Mouse (Mus musculus) limb, embryonic 13.5 days (tissue): Measurements from ENCODE around the gene Gdf15. TPM values are rescaled to one million over a fixed set of nuclear protein-coding genes. Genes with fewer than 3 reads are reported as not detected.

Experiments
- ATAC-seq: fragments of 200-750 bp; cut with Nextera tagmentation; 2 replicates; pipeline ENCODE4 v1.8.0; 2017; ENCODE audit warnings: low read depth, moderate number of reproducible peaks, moderate TSS enrichment; ENCODE audit not compliant: low FRiP score
- H3K27ac ChIP-seq: fragments of 300-500 bp; sonication (generic); 2 replicates; pipeline ENCODE4 v1.5.1; 2015; ENCODE audit warnings: inconsistent platforms, mild to moderate bottlenecking, moderate library complexity
- H3K27me3 ChIP-seq: fragments of 300-500 bp; sonication (generic); 2 replicates; pipeline ENCODE4 v1.6.1; 2015; ENCODE audit warnings: mild to moderate bottlenecking, inconsistent platforms
- H3K36me3 ChIP-seq: fragments of 300-500 bp; sonication (generic); 2 replicates; pipeline ENCODE4 v1.6.1; 2015; ENCODE audit warnings: inconsistent platforms, mild to moderate bottlenecking, moderate library complexity
- H3K4me1 ChIP-seq: fragments of 300-500 bp; sonication (generic); 2 replicates; pipeline ENCODE4 v1.6.1; 2015; ENCODE audit warnings: inconsistent platforms
- H3K4me2 ChIP-seq: fragments of 300-500 bp; sonication (generic); replicated peaks from 2 replicates; pipeline ENCODE4 v1.6.1; 2015; ENCODE audit warnings: inconsistent platforms, mild to moderate bottlenecking, moderate library complexity
- H3K4me3 ChIP-seq: fragments of 300-500 bp; sonication (generic); 2 replicates; pipeline ENCODE4 v1.5.1; 2015; ENCODE audit warnings: moderate library complexity, mild to moderate bottlenecking, inconsistent platforms
- H3K9ac ChIP-seq: fragments of 300-500 bp; sonication (generic); 2 replicates; pipeline ENCODE4 v1.6.1; 2015; ENCODE audit warnings: mild to moderate bottlenecking, inconsistent platforms
- H3K9me3 ChIP-seq: fragments of 300-500 bp; sonication (generic); 2 replicates; pipeline ENCODE4 v1.6.1; 2016; ENCODE audit warnings: inconsistent platforms
- WGBS: fragments of 180-500 bp; shearing (Covaris S2); methylation state at CpG from one replicate; pipeline ENCODE4 v1.1.7; 2015; 5-methylcytosine and 5-hydroxymethylcytosine counted together
- polyA plus RNA-seq: library from polyadenylated mRNA; unstranded; fragments of >200 nt; fragmentation: Nextera tagmentation; extraction: Ambion mirVana; gene quantifications from 2 replicates; pipeline ENCODE4 v1.2.1, GENCODE M21; 2015

Gdf15 gene
- polyA plus RNA-seq, 1 experiment from 2014 or later = not detected

GRCm38 (mm10) chr8:70599507-70600290, 32.6 kb downstream of the Gdf15 start:
- 78% methylated on average over 12 of the region's 12 CpGs for WGBS
- Histone ChIP-seq H3K4me2 (no peak overlapping the region), H3K4me3 (no peak overlapping the region), H3K4me1 (peaks cover 67% of the 10 kb centered on the region), H3K36me3 (peaks cover 49% of the 10 kb centered on the region), H3K27ac (peak overlapping the region; percentile 64; the same call in 1 of the 2 replicates), H3K9me3 (peaks cover 5% of the 10 kb centered on the region; the same call in 1 of the 2 replicates), H3K9ac (0 out of 2 replicates have a peak overlapping the region, but pooled peaks have one; percentile 85), H3K27me3 (no peaks in the 10 kb centered on the region)
- ATAC-seq = no peak

DNA sequence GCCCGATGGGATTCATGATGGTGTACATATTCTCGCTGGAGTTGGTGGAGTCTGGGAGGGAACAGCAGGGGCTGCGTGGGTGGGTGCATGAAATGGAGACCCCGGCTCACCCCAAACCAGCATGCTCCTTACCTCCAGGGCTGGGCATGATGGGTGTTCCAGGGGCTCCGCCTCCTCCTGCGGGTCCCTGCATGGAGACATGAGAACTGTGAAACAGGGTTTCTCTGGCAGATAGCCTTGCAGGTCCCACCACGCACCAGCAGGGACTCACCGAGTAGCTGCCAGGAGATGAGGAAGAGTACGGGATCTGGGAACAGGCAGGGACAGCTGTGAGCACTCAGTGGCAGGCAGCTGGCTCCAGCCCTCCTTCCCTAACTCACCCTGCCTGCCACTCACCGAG, 33.5 kb downstream of the Gdf15 start:
- peaks cover 5% of the 10 kb centered on the region; the same call in 1 of the 2 replicates for H3K9me3 ChIP-seq
- 16% methylated on average over 10 of the region's 10 CpGs for WGBS
- no peaks in the 10 kb centered on the region for H3K27me3 ChIP-seq
- peak overlapping the region; percentile 89 for H3K4me2 ChIP-seq
- peaks cover 69% of the 10 kb centered on the region for H3K4me1 ChIP-seq
- peak overlapping the region; percentile 49; the same call in 1 of the 2 replicates for H3K27ac ChIP-seq
- H3K9ac ChIP-seq = peak overlapping the region; percentile 85
- peak overlapping the region; percentile 57 for H3K4me3 ChIP-seq
- peaks cover 46% of the 10 kb centered on the region for H3K36me3 ChIP-seq
- ATAC-seq = no peak

DNA sequence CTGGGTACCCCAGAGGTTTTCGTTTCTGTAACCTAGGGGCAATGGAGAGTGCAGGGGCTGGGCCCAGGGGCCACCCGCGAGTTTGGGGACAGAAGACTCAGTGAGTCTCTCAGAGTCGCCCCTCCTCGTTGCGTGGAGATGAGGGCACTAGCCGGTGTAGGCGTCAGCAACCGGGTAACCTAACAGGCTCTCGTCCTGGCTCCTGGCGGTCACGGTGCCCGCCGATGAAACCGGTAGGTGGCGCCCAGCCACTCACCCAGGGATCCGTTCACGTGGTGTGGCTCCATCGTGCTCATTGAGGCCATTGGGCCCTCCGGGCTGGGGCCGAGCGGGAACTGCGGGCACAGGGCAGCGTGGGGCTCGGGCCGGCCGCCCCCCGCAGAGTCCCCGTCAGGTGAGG, 34.0 kb downstream of the Gdf15 start:
- Histone ChIP-seq H3K9me3 (peaks cover 5% of the 10 kb centered on the region; the same call in 1 of the 2 replicates), H3K4me1 (peaks cover 74% of the 10 kb centered on the region), H3K9ac (peak overlapping the region; percentile 85), H3K27ac (peak overlapping the region; percentile 55; the same call in 1 of the 2 replicates), H3K36me3 (peaks cover 46% of the 10 kb centered on the region), H3K4me3 (peak overlapping the region; percentile 57), H3K4me2 (peak overlapping the region; percentile 89), H3K27me3 (no peaks in the 10 kb centered on the region)
- ATAC-seq = 0 out of 2 replicates have a peak, but pooled peaks have one; percentile 6
- 2% methylated on average over 29 of the region's 29 CpGs for WGBS

GRCm38 (mm10) chr8:70597417-70598272, 34.6 kb downstream of the Gdf15 start:
- Histone ChIP-seq H3K36me3 (peaks cover 40% of the 10 kb centered on the region), H3K4me3 (peak overlapping the region; percentile 57), H3K4me2 (peak overlapping the region; percentile 89), H3K9me3 (peaks cover 5% of the 10 kb centered on the region; the same call in 1 of the 2 replicates), H3K9ac (peak overlapping the region; percentile 85), H3K27me3 (no peaks in the 10 kb centered on the region), H3K27ac (peak overlapping the region; percentile 55; the same call in 1 of the 2 replicates), H3K4me1 (peaks cover 80% of the 10 kb centered on the region)
- 6% methylated on average over 55 of the region's 68 CpGs for WGBS
- no peak for ATAC-seq

DNA sequence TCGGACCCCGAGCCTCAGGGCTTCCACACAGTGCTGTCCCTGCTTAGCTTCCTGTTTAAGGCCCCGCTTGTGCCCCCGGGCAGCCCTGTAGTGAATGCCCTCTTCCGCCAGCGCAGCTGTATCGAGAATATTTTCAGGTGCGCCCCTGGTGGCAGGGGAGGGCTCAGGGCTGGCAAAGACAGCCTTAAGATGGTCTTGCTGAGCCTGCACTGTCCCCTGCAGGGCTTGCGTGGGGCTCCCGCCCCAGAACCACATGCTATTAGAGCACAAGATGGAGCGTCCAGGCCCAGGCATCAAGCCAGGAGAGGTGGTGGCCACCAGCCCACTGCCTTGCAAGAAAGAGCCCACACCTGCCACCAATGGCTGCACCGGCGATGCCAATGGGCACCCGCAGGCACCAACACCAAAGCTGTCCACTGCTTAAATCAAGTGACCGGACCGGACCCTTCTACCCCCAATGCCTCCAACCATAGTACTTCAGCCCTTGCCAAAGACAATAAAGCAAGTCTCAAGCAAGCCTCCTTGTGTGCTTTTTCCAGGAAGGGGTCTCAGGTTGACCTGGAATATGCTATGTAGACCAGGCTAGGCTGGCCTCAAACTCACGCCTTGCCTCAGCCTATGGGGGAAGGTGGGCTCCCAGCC, 35.4 kb downstream of the Gdf15 start:
- Histone ChIP-seq H3K4me3 (peak overlapping the region; percentile 57), H3K4me2 (peak overlapping the region; percentile 89), H3K9me3 (peaks cover 2% of the 10 kb centered on the region; the same call in 1 of the 2 replicates), H3K36me3 (peaks cover 38% of the 10 kb centered on the region), H3K4me1 (peaks cover 80% of the 10 kb centered on the region), H3K27ac (no peak overlapping the region), H3K27me3 (no peaks in the 10 kb centered on the region), H3K9ac (peak overlapping the region; percentile 35)
- WGBS = 83% methylated on average over 17 of the region's 17 CpGs
- ATAC-seq = no peak

DNA sequence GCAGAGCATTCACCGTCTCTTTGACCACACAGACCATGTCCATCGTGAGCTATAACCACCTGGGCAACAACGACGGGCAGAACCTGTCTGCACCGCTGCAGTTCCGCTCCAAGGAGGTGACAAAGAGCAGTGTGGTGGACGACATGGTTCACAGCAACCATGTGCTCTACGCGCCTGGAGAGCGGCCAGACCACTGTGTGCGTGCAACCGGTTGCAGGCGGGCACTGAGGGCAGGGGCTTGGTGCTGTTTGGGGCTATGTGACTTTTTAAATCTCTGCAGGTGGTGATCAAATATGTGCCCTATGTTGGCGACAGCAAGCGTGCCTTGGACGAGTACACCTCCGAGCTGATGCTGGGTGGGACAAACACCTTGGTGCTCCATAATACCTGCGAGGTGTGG, 36.0 kb downstream of the Gdf15 start:
- Histone ChIP-seq H3K9me3 (no peaks in the 10 kb centered on the region), H3K4me3 (no peak overlapping the region), H3K4me1 (peaks cover 74% of the 10 kb centered on the region), H3K4me2 (peak overlapping the region; percentile 98; the same call in 1 of the 2 replicates), H3K27me3 (no peaks in the 10 kb centered on the region), H3K9ac (no peak overlapping the region), H3K36me3 (peaks cover 43% of the 10 kb centered on the region), H3K27ac (no peak overlapping the region)
- no peak for ATAC-seq
- 93% methylated on average over 18 of the region's 18 CpGs for WGBS

DNA sequence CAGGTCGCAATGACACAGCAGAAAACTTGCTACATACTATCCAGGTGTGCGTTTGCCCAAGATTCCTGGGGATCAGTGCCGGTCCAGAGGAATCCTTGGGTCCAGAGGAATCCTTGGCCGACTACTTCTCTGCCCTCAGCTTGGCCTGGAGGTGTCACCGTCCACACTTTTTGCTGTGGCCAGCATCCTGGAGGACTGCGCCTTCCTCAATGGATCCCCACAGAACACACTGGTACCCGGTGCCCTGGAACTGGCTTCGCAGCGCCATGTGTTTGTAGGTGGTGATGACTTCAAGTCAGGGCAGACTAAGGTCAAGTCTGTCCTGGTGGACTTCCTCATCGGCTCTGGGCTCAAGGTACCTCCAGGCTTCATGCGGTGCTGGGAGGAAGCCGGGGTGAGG, 36.4 kb downstream of the Gdf15 start:
- Histone ChIP-seq H3K4me2 (peak overlapping the region; percentile 98), H3K9me3 (no peaks in the 10 kb centered on the region), H3K4me3 (peak overlapping the region; percentile 70; the same call in 1 of the 2 replicates), H3K4me1 (peaks cover 70% of the 10 kb centered on the region), H3K27me3 (no peaks in the 10 kb centered on the region), H3K9ac (no peak overlapping the region), H3K36me3 (peaks cover 46% of the 10 kb centered on the region), H3K27ac (no peak overlapping the region)
- WGBS = 92% methylated on average over 12 of the region's 12 CpGs
- ATAC-seq = no peak

GRCm38 (mm10) chr8:70594621-70595564, 37.4 kb downstream of the Gdf15 start:
- peak overlapping the region; percentile 79 for H3K27ac ChIP-seq
- H3K4me2 ChIP-seq = peak overlapping the region; percentile 98
- ATAC-seq = peak; percentile 1; the same call in 1 of the 2 replicates
- no peaks in the 10 kb centered on the region for H3K27me3 ChIP-seq
- H3K9ac ChIP-seq = peak overlapping the region; percentile 78
- no peaks in the 10 kb centered on the region for H3K9me3 ChIP-seq
- H3K4me3 ChIP-seq = peak overlapping the region; percentile 70
- peaks cover 62% of the 10 kb centered on the region for H3K4me1 ChIP-seq
- WGBS = 7% methylated on average over 82 of the region's 82 CpGs
- peaks cover 50% of the 10 kb centered on the region for H3K36me3 ChIP-seq

DNA sequence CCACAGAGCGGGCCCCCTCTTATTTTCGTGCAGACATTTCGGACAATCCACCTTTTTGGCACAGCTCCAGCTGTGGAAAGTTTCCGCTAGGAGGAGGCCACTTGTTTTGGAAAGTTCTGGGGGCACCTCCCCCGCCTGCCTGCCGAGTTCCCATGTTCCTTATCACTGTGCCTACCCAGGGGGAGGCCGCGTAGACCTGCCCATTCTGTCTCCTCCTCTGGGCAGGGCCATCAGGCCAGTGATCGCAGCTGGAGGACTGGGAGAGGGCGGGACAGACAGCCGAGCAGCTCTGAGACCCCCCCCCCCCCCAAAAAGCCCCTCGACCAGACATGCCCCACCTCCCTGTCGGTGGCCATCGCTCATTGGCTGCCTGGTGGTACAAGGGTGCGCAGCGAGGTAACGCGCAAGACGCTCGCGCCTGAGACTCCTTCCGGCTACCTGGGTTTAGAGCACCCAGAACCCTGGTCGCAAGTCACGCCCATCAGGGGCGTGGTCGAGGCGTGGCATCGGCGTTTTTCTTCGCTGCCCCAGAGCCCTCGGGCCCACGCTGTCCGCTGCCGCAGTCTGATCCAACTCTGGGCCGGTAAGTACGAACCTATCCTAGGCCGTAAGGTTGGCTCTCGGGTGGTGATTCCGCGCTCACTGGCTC, 38.2 kb downstream of the Gdf15 start, which contains the start of gene Isyna1:
Gene Isyna1, plus strand, starts transcription at position 413 of the 649 bp plus-strand sequence.
- Histone ChIP-seq H3K9me3 (no peaks in the 10 kb centered on the region), H3K4me3 (peak within 1 kb of the TSS; percentile 70), H3K36me3 (peaks cover 53% of the 10 kb centered on the region), H3K4me1 (peaks cover 55% of the 10 kb centered on the region), H3K27me3 (no peaks in the 10 kb centered on the region), H3K4me2 (peak within 1 kb of the TSS; percentile 98), H3K9ac (peak within 1 kb of the TSS; percentile 78), H3K27ac (peak within 1 kb of the TSS; percentile 79)
- peak; percentile 93 for ATAC-seq
- WGBS = 1% methylated on average over 40 of the region's 40 CpGs

DNA sequence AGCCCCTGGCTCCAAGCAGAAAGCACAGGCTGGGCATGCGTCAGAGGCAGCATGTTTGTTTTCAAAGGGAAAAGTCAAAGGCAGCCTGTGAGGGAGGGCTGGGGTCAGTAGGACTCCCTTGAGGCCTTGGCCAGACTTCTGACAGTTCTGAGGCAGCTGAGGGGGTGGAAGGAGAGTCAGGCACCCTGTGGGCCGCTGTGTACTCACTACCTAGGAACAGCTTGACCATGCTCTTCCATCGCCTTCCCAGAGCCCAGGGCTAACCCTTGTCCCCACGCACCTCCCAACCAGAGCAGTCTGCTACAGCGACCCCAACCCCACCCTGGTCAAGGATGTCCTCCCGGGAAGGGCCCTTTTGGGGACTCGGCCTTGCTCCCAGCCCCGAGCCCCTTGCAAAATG, 39.1 kb downstream of the Gdf15 start:
- Histone ChIP-seq H3K27me3 (no peaks in the 10 kb centered on the region), H3K36me3 (peaks cover 61% of the 10 kb centered on the region), H3K4me2 (peak overlapping the region; percentile 98), H3K9me3 (no peaks in the 10 kb centered on the region), H3K9ac (peak overlapping the region; percentile 59; the same call in 1 of the 2 replicates), H3K4me1 (peaks cover 46% of the 10 kb centered on the region), H3K27ac (peak overlapping the region; percentile 79; the same call in 1 of the 2 replicates), H3K4me3 (peak overlapping the region; percentile 70)
- WGBS = 54% methylated on average over 8 of the region's 8 CpGs
- no peak for ATAC-seq
